Mouse (Mus musculus) frontal cortex, adult (tissue): ENCODE measurements at regions not wholly inside any gene's neighbourhood (a gene's known extent, or its start where the extent isn't known, plus 50 kb on each side); places are given as distances from the start of the nearest gene placed in this dataset.

Experiments used
- ATAC-seq: cut with Nextera tagmentation; 2 replicates; pipeline ENCODE4 v1.9.2; 2017; ENCODE audit warnings: mild to moderate bottlenecking, moderate library complexity, mixed read lengths; ENCODE audit not compliant: low TSS enrichment

DNA sequence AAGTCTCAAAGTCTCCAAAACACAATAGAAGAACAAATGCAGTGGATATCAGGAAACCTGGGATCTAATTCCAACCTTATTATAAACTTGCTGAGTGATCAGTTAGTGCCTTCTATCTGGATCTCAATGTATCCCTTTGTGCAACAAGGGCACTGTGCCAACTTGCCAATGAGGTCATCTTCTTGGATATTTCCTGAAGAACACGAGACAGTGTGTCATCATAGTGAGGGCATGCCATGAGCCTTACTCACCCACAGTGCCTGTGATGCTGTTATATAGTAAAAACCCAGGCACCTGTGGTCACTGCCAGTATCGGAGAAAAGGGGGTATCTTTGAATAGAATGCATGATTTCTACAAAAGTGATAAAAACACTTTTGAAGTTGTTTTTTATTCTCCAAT lies 60.2 kb upstream of the Cd34 start:
- no peak for ATAC-seq

DNA sequence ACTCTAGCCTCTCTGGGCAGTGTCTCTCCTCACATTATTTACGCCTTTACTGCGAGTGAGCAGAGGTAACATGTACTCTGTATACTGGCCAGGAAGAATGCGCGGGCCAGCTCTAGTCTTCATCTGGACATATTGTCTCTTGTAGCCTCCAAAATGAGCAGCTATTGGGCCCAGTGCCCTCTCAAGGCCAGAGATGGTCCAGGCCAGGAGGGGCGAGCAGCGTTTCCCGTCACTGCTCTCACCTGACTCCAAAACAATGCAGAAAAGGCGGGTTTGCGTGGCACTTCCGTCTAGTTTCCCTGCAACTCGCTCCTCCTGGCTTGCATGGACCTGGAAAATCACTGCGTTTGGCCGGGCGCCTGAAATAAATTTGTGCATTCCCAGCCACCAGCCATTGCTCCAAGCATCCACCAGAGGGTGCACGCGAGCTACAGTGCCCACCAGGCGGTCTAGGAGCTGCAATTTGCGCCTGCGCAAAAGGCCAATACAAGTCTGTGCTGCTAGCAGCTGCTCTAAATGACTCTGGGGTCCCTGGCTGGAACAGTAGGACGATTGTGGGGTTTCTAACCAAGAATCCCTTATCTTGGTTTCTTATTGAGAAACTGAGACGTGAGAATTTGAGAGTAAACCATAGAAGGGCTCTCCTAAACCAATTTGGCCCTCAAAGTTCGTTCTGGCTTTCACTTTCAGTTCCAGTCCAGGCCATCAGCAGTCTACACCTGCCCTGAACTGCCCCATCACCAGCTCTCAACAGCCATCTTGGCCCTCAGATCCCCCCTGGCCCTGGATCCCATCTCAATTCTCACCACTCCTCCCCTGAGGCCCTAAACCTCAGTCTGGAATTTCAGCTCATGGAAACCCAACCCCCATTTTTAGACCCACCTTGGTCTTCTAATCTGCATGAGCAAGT lies 59.0 kb upstream of the Cd34 start:
- ATAC-seq, result peak; percentile 69

DNA sequence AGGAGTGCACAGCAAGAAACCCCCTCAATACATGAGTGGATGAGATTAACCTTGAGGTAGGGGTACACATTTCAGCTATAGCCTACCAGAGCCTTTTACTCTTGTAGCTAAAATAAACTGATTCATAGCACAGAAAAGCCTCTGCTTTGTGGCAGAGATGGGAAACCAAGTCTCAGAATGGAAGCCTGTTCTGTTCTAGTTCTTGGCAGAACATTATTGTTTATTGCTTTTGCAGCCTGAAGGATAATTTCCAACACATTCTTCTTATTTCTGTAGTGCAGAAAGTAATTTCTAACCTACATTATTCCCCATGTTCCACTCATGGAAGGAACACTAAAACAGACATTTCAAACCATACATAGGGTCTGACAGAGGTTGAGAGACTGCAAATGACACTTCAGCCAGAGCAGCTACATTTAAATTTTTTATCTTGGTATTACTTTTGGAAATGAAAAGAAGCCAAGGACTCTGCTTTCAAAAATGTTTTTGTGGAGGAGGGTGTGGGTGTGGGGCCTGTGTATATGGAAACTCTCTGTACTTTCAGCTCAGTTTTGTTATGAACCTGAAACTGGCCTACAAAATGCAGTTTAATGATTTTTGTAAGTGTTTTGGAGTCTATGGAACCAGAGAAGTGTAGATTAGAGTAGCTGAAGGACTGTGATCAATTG lies 56.9 kb upstream of the Cd34 start:
- peak; percentile 21 for ATAC-seq

DNA sequence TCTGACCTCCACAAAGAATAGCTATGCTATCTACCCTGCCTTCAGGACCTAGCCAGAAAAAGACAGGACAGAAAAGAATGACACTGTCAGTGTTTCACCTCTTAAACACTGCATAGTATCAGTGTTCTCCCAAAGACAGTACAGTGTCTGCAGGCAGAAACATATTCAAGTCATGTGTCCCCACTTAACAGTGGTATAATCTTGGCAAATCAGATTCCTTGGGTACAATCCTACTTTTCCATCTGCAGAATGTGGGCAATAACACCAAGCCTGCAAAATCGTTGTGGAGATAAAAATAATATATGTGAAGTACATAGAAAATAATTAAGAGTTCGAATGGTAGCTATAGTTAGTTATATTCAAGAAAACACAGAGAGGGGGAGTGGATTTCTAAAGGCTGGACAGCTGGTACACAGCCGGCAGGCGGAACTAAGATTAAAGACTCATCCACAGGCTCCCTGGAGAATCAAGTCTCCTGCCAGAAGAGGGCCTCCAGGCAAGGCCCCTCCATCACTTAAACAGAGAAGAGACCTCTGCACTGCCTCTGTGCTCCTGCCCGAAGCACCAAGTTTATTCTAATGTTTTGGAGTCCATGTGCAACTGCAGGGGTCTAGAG lies 53.4 kb upstream of the Cd34 start:
- ATAC-seq, result peak; percentile 83

DNA sequence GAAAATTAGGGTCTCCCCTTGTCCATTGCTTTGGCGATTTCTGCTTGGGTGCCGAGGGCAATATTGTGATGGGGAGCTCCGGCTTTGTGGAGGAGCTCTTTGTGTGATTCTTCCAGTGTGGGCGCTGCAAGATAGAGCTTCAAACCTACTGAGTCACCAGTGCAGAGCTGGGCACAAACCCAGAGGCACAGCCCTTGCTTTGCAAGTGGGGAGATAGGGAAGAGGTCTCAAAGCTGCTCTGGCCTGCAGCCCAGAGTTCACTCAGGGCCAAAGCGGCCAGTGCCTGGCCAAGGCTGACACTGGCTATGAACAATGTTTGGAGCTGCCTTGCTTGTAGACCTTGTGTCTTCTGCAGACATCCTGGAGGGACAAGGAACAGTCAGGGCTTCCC lies 52.9 kb upstream of the Cd34 start:
- peak; percentile 85 for ATAC-seq
